Mouse (Mus musculus) neural tube, embryonic 12.5 days (tissue): Measurements from ENCODE around the gene Cldnd2. TPM values are rescaled to one million over a fixed set of nuclear protein-coding genes. Genes with fewer than 3 reads are reported as not detected.

Source experiments
- ATAC-seq: fragments of 200-750 bp; cut with Nextera tagmentation; 2 replicates; pipeline ENCODE4 v1.8.0; 2017; ENCODE audit warnings: low read depth, mild to moderate bottlenecking, moderate TSS enrichment, moderate library complexity; ENCODE audit not compliant: low FRiP score
- H3K27ac ChIP-seq: fragments of 300-500 bp; sonication (generic); 2 replicates; pipeline ENCODE4 v1.5.1; 2016
- H3K27me3 ChIP-seq: fragments of 300-500 bp; sonication (generic); replicated peaks from 2 replicates; pipeline ENCODE4 v1.6.1; 2016; ENCODE audit warnings: mild to moderate bottlenecking
- H3K36me3 ChIP-seq: fragments of 300-500 bp; sonication (generic); 2 replicates; pipeline ENCODE4 v1.6.1; 2016; ENCODE audit warnings: mild to moderate bottlenecking
- H3K4me1 ChIP-seq: fragments of 300-500 bp; sonication (generic); 2 replicates; pipeline ENCODE4 v1.6.1; 2016
- H3K4me2 ChIP-seq: fragments of 300-500 bp; sonication (generic); replicated peaks from 2 replicates; pipeline ENCODE4 v1.6.1; 2016; ENCODE audit warnings: mild to moderate bottlenecking
- H3K4me3 ChIP-seq: fragments of 300-500 bp; sonication (generic); 2 replicates; pipeline ENCODE4 v1.5.1; 2016
- H3K9ac ChIP-seq: fragments of 300-500 bp; sonication (generic); 2 replicates; pipeline ENCODE4 v1.6.1; 2016; ENCODE audit warnings: mild to moderate bottlenecking
- H3K9me3 ChIP-seq: fragments of 300-500 bp; sonication (generic); 2 replicates; pipeline ENCODE4 v1.6.1; 2016; ENCODE audit warnings: mild to moderate bottlenecking
- WGBS: fragments of 180-500 bp; shearing (Covaris S2); methylation state at CpG from one replicate; pipeline ENCODE4 v1.1.7; 2016; 5-methylcytosine and 5-hydroxymethylcytosine counted together
- polyA plus RNA-seq: library from polyadenylated mRNA; unstranded; fragments of >200 nt; fragmentation: Nextera tagmentation; extraction: Ambion mirVana; gene quantifications from 2 replicates; pipeline ENCODE4 v1.2.1, GENCODE M21; 2016

The Cldnd2 gene
- polyA plus RNA-seq, 1 experiment from 2014 or later: not detected

DNA sequence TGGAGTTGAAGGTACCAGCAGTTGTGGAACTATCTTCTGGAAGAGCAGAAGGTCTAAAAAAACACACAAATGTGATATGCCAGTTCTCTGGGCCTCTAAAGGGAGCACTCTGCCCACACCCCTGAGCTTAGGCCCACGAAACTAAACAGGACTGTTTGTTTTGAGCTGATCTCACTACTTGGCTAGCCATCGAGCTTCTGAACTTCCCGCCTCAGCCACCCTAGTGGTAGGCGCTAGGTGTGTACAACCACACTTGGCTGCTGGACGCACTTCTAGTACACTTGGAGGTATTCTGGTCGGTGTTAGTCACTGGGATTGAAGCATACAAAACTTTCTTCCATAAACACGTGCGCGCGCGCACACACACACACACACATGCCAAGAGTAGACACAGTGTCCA lies 11.1 kb downstream of the Cldnd2 start:
- no peaks in the 10 kb centered on the region for H3K27me3 ChIP-seq
- H3K27ac ChIP-seq: no peak overlapping the region
- no peak overlapping the region for H3K4me2 ChIP-seq
- no peak overlapping the region for H3K4me3 ChIP-seq
- H3K9me3 ChIP-seq: no peaks in the 10 kb centered on the region
- no peak for ATAC-seq
- peaks cover 40% of the 10 kb centered on the region for H3K36me3 ChIP-seq
- no peaks in the 10 kb centered on the region for H3K4me1 ChIP-seq
- H3K9ac ChIP-seq: no peak overlapping the region
- WGBS: 97% methylated on average over 11 of the region's 11 CpGs

DNA sequence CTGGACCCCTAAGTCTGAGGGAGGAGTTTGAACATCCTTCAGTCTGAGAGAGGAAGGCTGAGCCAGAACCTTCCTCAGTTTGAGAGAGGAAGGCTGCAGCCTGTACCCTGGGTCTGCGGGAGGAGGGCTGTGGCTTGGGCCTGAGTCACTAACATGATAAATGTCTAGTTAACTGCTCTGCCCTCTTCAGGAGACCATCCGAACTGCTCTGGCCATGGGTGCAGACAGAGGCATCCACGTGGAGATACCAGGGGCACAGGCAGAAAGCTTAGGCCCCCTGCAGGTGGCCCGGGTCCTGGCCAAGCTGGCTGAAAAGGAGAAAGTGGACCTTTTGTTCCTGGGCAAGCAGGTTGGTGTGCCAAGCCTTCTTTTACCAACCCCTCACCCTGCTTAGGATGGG lies 12.0 kb downstream of the Cldnd2 start:
- H3K27me3 ChIP-seq: no peaks in the 10 kb centered on the region
- peaks cover 49% of the 10 kb centered on the region for H3K36me3 ChIP-seq
- H3K27ac ChIP-seq: no peak overlapping the region
- 50% methylated on average over 4 of the region's 4 CpGs for WGBS
- H3K9me3 ChIP-seq: no peaks in the 10 kb centered on the region
- H3K4me2 ChIP-seq: no peak overlapping the region
- no peaks in the 10 kb centered on the region for H3K4me1 ChIP-seq
- H3K9ac ChIP-seq: no peak overlapping the region
- no peak overlapping the region for H3K4me3 ChIP-seq
- ATAC-seq: no peak

DNA sequence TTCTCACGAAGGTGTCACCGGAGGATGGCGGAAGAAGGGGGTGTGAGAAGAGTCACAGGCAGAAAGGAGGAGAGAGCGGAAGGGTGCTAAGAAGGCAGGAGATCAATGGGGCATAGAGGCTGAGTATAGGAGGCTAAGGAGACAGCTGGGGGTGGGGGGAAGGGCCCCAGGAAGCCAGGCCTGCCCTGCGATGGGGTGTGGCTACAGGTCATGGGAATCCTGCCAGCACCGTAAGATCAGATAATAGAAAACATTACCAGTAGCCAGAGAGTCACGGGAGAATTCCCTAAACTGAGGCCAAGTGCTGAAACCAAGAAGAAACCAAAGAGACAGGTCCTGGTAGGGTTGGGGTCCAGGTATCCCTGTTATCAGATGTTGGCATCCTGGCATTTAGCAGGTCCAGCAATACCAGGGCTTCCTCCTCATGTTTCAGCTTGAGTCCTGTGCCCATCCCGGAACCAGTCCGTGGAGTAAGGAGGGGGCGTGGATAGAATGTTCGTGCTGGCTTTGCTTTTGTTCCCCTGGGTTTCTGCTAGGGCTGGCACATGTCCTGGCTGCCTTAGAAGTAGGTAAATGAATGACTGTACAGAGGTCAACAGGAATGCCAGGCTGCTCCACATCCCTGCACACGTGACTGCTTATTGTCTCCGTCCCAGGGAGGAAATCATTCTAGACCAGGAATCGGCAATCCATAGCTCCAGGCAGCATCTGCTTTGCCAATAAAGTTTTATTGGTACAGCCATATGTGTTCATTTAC lies 13.2 kb downstream of the Cldnd2 start:
- H3K4me3 ChIP-seq: no peak overlapping the region
- H3K4me1 ChIP-seq: no peaks in the 10 kb centered on the region
- H3K36me3 ChIP-seq: peaks cover 51% of the 10 kb centered on the region
- no peak overlapping the region for H3K4me2 ChIP-seq
- H3K9me3 ChIP-seq: no peaks in the 10 kb centered on the region
- H3K27me3 ChIP-seq: no peaks in the 10 kb centered on the region
- H3K9ac ChIP-seq: no peak overlapping the region
- no peak for ATAC-seq
- no peak overlapping the region for H3K27ac ChIP-seq
- WGBS: 92% methylated on average over 14 of the region's 14 CpGs

DNA sequence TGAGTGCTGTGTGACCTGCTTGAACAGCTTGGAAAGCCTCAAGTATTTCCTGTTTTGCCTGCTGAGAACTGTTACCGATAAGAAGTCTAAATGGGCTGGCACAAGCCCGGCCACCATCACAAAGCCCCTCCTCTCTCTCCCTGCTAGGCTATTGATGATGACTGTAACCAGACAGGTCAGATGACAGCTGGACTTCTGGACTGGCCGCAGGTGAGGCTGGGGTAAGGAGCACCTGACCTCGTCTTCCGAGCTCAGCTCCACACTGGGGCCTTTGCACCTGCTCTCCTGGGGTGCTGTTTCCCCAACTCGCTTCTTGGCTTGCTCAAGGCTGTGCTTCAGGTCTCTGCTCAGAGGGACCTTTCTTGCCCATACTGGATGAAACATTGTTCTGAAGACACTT lies 13.8 kb downstream of the Cldnd2 start:
- H3K4me3 ChIP-seq: no peak overlapping the region
- no peak overlapping the region for H3K27ac ChIP-seq
- 92% methylated on average over 6 of the region's 6 CpGs for WGBS
- no peaks in the 10 kb centered on the region for H3K27me3 ChIP-seq
- no peak overlapping the region for H3K9ac ChIP-seq
- H3K4me2 ChIP-seq: no peak overlapping the region
- no peak for ATAC-seq
- H3K4me1 ChIP-seq: no peaks in the 10 kb centered on the region
- peaks cover 51% of the 10 kb centered on the region for H3K36me3 ChIP-seq
- no peaks in the 10 kb centered on the region for H3K9me3 ChIP-seq

DNA sequence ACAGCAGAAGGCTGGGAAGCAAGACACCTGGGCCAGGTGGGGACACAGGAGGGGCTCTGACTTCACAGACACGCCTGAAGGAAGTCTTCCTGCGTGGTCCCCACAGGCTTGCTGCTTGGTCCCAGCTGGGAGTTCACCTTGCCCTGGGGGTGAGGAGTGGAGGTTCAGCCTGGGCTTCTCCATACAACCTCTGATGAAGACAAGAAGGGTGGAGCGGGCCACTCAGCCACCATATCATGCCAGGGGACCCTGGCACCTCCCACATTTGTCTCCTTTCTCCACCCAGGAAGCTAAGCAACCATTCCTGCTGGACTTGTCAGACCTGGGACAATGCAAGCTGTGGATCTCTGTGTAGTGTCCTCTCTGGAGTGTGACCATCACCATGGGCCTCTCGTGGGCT lies 22.3 kb downstream of the Cldnd2 start, which contains the start of gene Vsig10l:
Gene Vsig10l (plus strand): TSS at position 301 of the 400 bp plus-strand sequence.
- peaks cover 12% of the 10 kb centered on the region; the same call in 1 of the 2 replicates for H3K4me1 ChIP-seq
- H3K4me2 ChIP-seq: no peak within 1 kb of the TSS
- no peaks in the 10 kb centered on the region for H3K9me3 ChIP-seq
- no peak within 1 kb of the TSS for H3K9ac ChIP-seq
- H3K36me3 ChIP-seq: no peaks in the 10 kb centered on the region; the same call in 1 of the 2 replicates
- 72% methylated on average over 4 of the region's 4 CpGs for WGBS
- ATAC-seq: no peak
- no peak within 1 kb of the TSS for H3K27ac ChIP-seq
- H3K4me3 ChIP-seq: no peak within 1 kb of the TSS
- peaks cover 27% of the 10 kb centered on the region for H3K27me3 ChIP-seq

DNA sequence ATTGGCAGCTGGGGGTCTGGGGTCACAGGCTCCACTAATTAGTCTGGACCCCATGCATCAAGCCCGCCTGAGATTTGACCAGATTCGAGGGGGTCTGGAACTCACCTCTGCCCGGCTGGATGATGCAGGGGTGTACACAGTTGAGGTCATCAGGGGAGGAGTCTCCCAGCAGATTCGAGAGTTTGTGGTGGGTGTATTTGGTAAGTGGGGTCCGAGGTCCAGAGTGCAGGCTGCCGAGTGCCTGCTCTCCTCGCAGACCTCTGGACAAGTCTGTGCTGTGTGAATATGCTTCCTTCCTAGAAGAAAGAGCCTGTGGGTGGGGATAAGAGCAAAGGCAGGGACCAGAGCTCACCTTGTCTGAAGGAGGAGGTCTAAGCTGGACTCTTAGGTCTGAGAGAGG lies 23.4 kb downstream of the Cldnd2 start:
- H3K4me2 ChIP-seq: no peak overlapping the region
- no peak overlapping the region for H3K4me3 ChIP-seq
- ATAC-seq: no peak
- peaks cover 27% of the 10 kb centered on the region for H3K27me3 ChIP-seq
- no peak overlapping the region for H3K9ac ChIP-seq
- no peak overlapping the region for H3K27ac ChIP-seq
- H3K9me3 ChIP-seq: no peaks in the 10 kb centered on the region
- WGBS: 80% methylated on average over 7 of the region's 7 CpGs
- peaks cover 12% of the 10 kb centered on the region; the same call in 1 of the 2 replicates for H3K4me1 ChIP-seq
- H3K36me3 ChIP-seq: no peaks in the 10 kb centered on the region

DNA sequence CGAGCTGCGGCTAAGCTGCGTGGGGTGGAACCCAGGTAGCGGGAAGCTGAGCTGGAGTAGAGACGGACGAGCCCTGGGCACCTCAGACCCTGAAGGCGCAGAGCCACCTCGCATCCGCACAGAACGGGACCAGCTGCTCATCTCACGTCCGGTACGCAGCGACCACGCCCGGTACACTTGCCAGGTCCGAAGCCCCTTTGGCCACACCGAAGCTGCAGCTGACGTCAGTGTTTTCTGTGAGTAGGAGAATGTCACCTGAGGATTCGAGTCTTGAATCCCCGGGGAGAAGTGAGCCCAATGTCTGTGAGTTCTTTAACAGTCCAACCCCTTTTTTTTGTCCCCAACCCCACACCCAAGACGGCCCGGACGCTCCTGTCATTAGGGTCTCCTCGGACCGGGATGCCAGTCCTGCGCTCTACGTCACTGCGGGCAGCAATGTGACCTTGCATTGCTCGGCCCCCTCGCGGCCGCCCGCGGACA lies 24.3 kb downstream of the Cldnd2 start:
- 4% methylated on average over 35 of the region's 35 CpGs for WGBS
- Histone ChIP-seq H3K4me2 (peak overlapping the region; percentile 79), H3K27me3 (peaks cover 27% of the 10 kb centered on the region), H3K4me3 (peak overlapping the region; percentile 41), H3K36me3 (no peaks in the 10 kb centered on the region), H3K9me3 (no peaks in the 10 kb centered on the region), H3K4me1 (peaks cover 12% of the 10 kb centered on the region; the same call in 1 of the 2 replicates), H3K9ac (peak overlapping the region; percentile 60; the same call in 1 of the 2 replicates), H3K27ac (no peak overlapping the region)
- ATAC-seq: peak; percentile 59

DNA sequence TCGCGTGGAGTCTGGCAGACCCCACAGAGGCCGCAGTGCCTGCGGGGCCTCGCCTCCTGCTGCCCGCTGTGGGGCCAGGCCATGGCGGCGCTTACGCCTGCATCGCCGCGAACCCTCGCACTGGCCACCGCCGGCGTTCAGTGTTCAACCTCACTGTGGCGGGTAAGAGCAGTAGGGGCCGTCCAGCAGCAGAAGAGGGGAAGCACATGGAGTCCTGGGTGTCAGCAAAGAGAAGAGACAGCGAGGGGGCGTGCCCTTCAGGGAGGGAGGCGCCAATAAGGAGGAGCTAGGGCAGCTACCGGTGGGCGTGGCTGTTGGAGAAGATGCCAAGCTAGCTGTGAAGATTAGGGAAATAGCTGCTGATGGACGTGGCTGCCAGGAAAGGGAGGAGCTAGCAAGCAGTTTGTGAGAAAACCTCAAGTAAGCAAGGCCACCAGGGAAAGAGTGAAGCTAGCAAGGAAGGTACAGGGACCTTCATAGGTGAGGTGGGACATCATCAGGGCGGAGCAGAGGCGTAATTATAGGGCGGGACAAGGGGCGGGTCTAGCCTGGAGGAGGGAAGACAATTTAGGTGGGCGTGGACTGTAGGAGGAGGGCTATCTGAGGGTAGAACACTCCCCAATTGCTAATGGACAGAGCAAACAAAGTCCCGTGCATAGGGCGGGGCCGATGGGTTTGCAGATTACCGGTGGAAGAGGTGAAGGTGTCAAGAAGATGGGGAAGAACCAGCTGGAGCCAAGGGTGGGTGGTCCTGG lies 24.9 kb downstream of the Cldnd2 start:
- H3K9ac ChIP-seq: peak overlapping the region; percentile 60
- peaks cover 12% of the 10 kb centered on the region; the same call in 1 of the 2 replicates for H3K4me1 ChIP-seq
- under 1% methylated on average over 33 of the region's 33 CpGs for WGBS
- peaks cover 27% of the 10 kb centered on the region for H3K27me3 ChIP-seq
- H3K4me2 ChIP-seq: peak overlapping the region; percentile 79
- H3K27ac ChIP-seq: no peak overlapping the region
- H3K9me3 ChIP-seq: no peaks in the 10 kb centered on the region
- peak overlapping the region; percentile 41 for H3K4me3 ChIP-seq
- no peaks in the 10 kb centered on the region for H3K36me3 ChIP-seq
- peak; percentile 79 for ATAC-seq

DNA sequence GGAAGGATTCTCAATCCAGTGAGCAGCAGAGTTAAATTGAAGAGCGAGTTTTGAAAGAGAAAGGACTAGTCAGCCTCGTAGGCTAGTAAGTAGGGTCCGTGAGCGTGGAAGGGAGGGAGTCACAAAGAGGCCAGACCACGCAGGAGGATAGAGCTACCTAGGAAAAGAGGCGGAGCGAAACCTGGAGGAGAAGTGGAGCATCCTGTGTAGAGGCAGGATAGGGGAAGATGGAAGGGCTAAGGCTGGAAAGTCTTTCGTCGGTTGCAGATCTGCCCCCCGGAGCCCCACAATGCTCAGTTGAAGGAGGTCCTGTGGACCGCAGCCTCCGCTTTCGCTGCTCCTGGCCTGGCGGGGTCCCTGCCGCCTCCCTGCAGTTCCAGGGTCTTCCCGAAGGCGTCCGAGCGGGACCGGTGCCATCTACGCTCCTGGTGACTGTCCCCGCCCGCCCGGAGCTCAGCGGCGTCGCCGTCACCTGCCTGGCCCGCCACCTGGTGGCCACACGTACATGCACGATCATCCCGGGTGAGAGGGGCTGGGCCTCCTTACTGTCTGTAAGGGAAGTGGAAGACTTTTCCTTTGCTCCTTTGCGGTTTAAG lies 25.6 kb downstream of the Cldnd2 start:
- no peaks in the 10 kb centered on the region for H3K36me3 ChIP-seq
- ATAC-seq: peak; percentile 68
- peaks cover 27% of the 10 kb centered on the region for H3K27me3 ChIP-seq
- under 1% methylated on average over 33 of the region's 33 CpGs for WGBS
- H3K4me3 ChIP-seq: peak overlapping the region; percentile 41
- H3K9ac ChIP-seq: peak overlapping the region; percentile 40; the same call in 1 of the 2 replicates
- H3K27ac ChIP-seq: no peak overlapping the region
- peak overlapping the region; percentile 79 for H3K4me2 ChIP-seq
- H3K4me1 ChIP-seq: peaks cover 12% of the 10 kb centered on the region; the same call in 1 of the 2 replicates
- no peaks in the 10 kb centered on the region for H3K9me3 ChIP-seq

DNA sequence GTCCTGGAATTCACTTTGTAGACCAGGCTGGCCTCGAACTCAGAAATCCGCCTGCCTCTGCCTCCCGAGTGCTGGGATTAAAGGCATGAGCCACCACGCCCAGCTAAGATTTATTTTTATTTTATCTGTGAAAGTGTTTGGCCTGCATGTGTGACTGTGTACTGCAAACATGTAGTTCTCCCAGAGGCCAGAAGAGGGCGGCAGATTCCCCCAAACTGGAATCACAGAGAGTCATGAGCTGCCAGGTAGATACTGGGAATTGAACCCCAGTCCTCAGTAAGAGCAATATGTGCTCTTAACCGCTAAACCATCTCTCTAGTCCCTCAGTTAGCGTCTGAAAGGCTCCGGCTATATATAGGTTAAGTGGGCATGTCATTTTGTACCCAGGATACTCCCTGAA lies 29.8 kb downstream of the Cldnd2 start:
- Histone ChIP-seq H3K9ac (no peak overlapping the region), H3K27ac (no peak overlapping the region), H3K4me1 (peaks cover 6% of the 10 kb centered on the region; the same call in 1 of the 2 replicates), H3K27me3 (peaks cover 26% of the 10 kb centered on the region), H3K36me3 (peaks cover 8% of the 10 kb centered on the region; the same call in 1 of the 2 replicates), H3K4me2 (no peak overlapping the region), H3K9me3 (no peaks in the 10 kb centered on the region), H3K4me3 (no peak overlapping the region)
- no peak for ATAC-seq
- 39% methylated on average over 8 of the region's 8 CpGs for WGBS

DNA sequence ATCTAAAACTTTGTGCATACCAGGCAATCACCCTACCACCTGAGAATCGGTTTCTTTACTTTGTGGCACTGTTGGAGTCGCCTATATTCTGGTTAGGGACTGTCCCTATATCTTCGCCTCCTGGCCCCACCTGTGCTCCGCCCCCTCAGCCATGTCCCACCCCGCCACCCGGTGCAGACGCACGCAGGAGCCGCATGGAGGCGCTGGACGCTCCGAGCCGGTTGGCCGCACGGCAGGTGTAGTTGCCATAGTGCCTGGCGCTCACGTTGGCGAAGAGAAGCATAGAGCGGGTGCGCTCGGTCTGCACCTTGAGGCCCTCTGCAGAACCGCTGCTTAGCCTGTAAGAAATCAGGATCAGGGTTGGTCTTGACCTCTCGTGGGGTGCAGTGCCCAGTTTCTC lies 35.1 kb downstream of the Cldnd2 start:
- Histone ChIP-seq H3K36me3 (peaks cover 14% of the 10 kb centered on the region; the same call in 1 of the 2 replicates), H3K9me3 (no peaks in the 10 kb centered on the region), H3K4me1 (no peaks in the 10 kb centered on the region), H3K4me3 (no peak overlapping the region), H3K4me2 (no peak overlapping the region), H3K27ac (no peak overlapping the region), H3K9ac (no peak overlapping the region), H3K27me3 (peaks cover 60% of the 10 kb centered on the region)
- no peak for ATAC-seq
- 7% methylated on average over 23 of the region's 23 CpGs for WGBS

DNA sequence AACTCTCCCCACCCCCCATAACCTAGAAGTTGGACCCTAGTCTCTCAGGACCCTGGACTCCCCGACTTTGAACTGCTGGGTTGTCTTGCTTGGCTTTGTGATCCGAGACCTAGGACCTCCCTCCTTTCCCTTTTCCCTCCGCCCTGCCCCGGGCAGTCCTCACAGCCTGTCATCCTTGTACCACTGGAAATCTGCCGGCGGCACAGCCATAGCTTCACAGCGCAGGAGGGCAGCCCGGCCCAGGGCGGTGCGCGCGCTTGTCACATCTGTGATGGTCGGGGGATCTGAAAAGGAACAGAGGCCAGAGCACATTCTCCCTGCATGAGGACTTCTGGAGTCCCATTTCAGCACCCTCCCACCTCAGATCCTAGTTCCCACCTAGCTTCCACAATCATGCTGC lies 35.8 kb downstream of the Cldnd2 start:
- no peak overlapping the region for H3K27ac ChIP-seq
- no peak overlapping the region for H3K4me2 ChIP-seq
- 3% methylated on average over 13 of the region's 13 CpGs for WGBS
- no peak overlapping the region for H3K4me3 ChIP-seq
- peaks cover 14% of the 10 kb centered on the region; the same call in 1 of the 2 replicates for H3K36me3 ChIP-seq
- peaks cover 60% of the 10 kb centered on the region for H3K27me3 ChIP-seq
- no peaks in the 10 kb centered on the region for H3K9me3 ChIP-seq
- H3K9ac ChIP-seq: no peak overlapping the region
- H3K4me1 ChIP-seq: no peaks in the 10 kb centered on the region
- peak; percentile 22; the same call in 1 of the 2 replicates for ATAC-seq
